Mouse (Mus musculus) cerebellum, adult 9-10 months (tissue): ENCODE results near the gene Timm17a.

ENCODE experiments used
- DNase-seq: peaks from one replicate; pipeline ENCODE4 v3.0.0; 2022

The Timm17a gene

GRCm38 (mm10) chr1:135271371-135271770, 42.2 kb downstream of the Timm17a start:
- peak; percentile 90 for DNase-seq

- DNase-seq, result no peak
Measured at GRCm38 (mm10) chr1:135267663-135268446, 45.7 kb downstream of the Timm17a start.

DNA sequence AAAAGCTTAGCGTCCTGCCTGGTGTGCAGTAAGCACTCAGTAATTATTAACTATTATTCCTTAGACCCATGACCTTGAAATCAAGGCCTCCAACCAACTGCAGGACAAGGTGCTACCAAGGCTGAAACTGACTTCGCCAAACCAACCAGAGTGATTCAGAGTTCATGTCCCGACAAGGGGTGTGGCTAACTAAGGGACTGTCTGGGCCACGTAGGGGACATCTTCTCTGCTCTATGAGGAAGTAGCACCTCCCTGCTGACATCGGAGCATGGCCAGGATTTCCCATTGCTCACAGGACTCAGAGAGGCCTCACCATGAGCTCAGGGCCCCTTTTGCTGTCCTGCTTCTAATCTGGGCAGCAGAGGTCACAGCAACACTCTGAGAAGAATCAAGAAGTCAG, 47.7 kb downstream of the Timm17a start:
- DNase-seq, result no peak

GRCm38 (mm10) chr1:135263316-135263715, 50.3 kb downstream of the Timm17a start:
- DNase-seq, result no peak

DNA sequence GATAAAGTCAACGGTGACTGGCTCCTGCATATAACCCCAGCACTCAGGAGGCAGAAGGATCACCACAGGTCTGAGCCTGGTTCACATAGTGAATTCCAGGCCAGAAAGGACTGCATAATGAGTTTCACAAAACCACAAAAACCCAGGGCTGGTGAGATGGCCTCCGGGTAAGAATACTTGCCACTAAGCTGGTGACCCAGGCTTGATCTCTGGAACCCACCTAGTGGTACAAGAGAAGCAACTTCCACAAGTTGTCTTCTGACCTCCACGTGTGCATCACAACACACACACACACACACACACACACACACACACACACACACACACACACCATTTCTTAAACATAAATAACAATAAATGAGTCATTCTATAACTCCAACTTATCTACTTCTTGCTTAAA, 51.2 kb downstream of the Timm17a start:
- no peak for DNase-seq

DNA sequence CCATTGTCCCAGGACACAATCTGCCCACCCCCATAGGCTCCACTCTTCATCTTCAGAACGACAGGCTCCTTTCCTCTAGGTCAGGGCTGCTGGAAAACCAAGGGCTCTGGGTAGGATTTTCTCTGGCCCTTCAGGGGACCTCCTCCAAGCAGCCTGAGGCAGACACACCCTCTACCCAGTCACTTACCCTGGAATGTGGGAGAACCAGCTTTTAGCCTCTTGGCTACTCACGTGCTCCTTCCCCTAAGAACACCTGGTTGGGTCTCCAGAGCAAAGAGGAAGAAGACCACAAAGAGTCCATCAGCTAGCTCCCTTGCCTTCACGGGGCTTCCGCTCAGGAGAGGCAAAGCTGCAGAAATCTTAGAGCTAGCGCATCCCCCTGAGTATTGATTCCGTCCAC, 52.6 kb downstream of the Timm17a start:
- DNase-seq, result no peak

DNA sequence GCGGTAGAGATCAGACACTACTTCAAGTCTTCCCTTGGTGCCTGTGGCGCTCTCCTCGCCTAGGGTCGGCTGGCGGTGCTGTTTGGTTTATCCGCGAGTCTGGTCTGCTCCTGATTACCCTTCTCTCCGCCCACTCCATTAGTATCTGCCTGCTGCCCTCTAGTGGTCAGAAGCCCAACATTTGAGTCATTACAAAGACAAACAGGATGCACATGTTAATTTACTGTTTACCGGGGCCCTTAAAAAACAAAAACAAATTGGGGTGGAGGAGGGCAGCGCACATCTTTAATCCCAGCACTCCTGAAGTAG, 54.5 kb downstream of the Timm17a start:
- peak; percentile 89 for DNase-seq

GRCm38 (mm10) chr1:135258380-135259127, 55.0 kb downstream of the Timm17a start, which contains the start of gene Elf3:
Gene Elf3, minus strand, starts transcription at chr1:135258568.
- peak; percentile 73 for DNase-seq

DNA sequence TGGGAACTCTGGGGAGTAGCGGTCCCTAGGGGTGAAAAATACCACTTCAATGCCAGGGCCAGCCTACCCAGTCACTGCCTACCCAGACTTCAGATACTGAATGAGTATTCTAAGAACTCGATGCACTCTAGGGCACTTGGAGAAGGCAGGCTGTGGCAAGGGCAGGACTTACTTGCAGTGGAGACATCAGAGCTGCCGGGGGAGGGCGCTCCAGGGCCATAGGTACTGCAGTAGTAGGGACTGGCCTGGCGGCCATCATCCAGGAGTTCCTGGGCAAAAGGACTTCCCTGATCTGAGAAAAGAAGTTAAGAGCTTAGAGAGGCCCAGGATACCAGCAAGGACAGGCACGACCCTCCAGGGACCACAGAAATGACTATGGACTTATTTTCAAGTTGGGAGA, 57.3 kb downstream of the Timm17a start:
- DNase-seq, result no peak

DNA sequence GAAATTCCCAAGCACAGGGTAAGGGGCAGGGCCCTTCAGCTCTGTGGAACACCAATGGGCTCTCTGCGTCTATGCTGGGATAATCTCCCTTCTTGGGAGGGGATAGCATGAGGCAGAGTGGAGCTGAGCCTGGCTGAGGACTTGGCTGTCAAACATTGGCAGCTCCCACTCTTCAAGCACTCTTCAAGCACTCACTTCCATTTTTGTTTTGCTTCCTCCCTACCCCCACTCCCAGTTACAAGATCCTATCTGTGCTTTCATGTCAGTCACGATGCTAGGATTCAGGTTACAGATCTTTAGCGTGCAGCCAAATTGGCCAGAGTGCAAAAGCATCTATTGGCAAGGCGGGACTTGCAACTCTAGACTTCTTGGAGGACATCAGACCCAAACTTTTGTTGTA, 60.7 kb downstream of the Timm17a start:
- no peak for DNase-seq

- no peak for DNase-seq
Measured at GRCm38 (mm10) chr1:135251405-135251804, 62.2 kb downstream of the Timm17a start.

DNA sequence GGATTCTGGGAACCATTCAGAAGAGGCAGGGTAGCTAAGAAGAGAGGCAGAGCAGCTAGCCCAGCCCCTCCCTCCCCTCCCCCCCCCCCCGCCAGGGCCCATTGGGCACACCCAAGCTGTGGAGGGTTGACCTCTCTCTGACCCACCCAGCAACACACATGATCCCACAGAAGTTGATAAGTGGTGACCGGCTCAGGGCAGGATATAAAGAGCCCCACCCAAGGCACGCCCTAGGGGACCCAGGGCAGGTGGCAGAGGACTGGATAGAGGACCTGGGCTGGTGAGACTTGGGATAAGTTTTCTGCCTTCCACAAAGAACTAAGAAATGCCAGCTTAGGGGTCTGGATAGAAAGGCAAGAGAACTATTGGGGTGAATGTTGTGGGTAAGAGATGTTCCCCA, 62.9 kb downstream of the Timm17a start:
- DNase-seq, result no peak

DNA sequence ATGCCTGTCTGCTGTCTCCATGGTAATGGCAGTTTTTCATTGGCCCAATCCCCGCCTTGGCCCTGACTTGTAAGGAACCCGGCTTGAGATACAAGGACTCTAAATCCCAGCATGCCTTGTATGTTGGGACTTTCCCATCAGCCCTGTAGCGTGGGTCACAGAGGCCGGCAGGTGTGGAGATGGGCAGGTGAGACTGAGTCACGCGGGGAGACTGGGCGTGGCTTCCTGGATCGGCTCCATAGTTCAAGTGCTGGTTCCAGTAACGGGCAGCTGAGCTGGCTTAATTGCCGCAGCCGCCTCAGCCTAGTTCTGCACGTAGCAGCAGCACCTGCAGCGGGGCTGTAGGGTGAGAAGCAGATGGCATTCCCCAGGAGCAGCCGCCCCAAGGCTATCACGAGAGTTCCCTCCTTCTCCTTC, 65.1 kb downstream of the Timm17a start:
- DNase-seq, result peak; percentile 69
